Mouse (Mus musculus) c-Kit-positive CD71-positive TER-119-positive erythroid progenitor cells, embryonic 14.5 days (primary cell): ENCODE measurements around the gene Palm.

Experiments used
- DNase-seq: peaks from one replicate; pipeline ENCODE4 v3.0.0-alpha.2; 2013; ENCODE audit warnings: low spot score

Palm gene

GRCm38 (mm10) chr10:79855558-79856184 is 62.3 kb downstream of the Palm start:
- peak; percentile 40 for DNase-seq

- no peak for DNase-seq
Measured at GRCm38 (mm10) chr10:79856280-79856679, 62.9 kb downstream of the Palm start.

DNA sequence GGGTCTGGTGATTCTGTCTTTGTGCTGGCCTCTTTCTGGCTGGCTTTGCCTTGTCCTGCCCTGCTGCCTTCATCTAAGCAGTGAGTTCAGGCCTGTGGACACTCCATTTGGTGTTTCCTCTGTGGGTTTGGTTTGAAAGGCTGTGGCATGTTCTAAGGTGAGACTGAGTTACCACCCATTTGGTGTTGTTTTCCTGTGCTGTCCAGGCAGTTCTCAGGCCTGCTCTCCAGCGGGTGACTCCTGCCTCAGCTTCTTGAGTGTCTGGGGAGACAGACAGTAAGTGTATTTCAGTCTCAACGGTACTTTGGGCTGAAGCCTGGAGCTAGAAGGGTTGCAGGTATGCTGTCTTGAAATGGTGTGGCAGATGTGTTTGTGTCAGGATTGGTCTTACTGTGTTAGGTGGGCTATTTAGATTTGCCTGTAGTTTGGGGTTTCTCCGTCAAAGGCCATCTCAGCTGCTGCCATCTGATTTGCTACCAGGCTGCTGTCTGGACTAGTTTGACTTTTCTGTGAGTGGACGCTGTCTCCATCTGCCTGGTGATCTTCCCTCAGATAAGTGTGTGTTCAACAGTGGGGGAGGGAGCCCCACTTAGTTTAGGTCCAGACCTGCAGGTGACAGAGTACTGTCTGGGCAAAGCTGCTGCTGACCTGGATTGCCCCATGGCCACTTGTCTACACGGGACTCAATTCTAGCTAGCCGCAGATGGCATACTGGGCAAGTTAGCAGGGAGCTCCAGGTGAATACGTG is 63.5 kb downstream of the Palm start:
- no peak for DNase-seq

GRCm38 (mm10) chr10:79857452-79857811 is 64.1 kb downstream of the Palm start:
- DNase-seq = no peak

GRCm38 (mm10) chr10:79857894-79858293 is 64.5 kb downstream of the Palm start:
- DNase-seq = no peak

DNA sequence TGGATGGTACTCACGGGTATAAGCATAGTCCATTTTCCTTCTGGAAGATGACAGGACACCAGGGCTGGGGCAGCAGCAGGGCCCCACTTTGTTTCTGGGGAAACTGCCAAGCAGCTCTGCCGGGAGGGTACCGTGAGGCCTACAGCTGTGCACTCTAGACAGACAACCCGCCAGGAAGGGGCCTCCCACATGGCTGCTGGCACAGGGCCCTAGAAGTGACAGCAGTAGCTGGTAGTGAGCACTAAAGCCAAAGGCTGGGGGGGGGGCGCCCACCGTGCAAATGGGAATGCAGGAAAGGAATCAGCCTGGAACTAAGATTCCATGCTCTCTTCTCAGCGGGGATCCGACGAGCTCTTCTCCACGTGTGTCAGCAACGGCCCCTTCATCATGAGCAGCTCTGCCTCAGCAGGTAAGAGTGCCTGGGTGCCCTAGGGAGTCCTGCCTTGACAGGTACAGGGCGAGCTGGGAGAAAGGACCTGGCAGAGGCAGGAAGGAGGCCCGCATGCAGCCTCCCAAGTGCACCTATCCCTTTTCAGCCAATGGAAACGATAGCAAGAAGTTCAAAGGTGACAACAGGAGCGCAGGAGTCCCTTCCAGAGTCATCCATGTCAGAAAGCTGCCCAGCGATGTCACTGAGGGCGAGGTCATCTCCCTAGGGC is 65.2 kb downstream of the Palm start:
- no peak for DNase-seq

DNA sequence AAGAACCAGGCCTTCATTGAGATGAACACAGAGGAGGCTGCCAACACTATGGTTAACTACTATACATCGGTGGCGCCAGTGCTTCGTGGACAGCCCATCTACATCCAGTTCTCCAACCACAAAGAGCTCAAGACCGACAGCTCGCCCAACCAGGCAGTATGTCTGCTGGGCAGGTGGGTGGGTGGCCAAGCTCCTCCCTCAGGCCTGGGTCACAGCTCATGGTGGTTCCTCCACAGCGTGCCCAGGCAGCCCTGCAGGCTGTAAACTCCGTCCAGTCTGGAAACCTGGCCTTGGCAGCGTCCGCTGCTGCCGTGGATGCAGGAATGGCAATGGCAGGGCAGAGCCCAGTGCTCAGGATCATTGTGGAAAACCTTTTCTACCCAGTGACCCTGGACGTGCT is 65.7 kb downstream of the Palm start:
- no peak for DNase-seq

- no peak for DNase-seq
Measured at GRCm38 (mm10) chr10:79860079-79860911, 66.9 kb downstream of the Palm start.

- no peak for DNase-seq
Measured at GRCm38 (mm10) chr10:79861230-79862048, 68.1 kb downstream of the Palm start.

- DNase-seq = no peak
Measured at GRCm38 (mm10) chr10:79862049-79862788, 68.8 kb downstream of the Palm start.

DNA sequence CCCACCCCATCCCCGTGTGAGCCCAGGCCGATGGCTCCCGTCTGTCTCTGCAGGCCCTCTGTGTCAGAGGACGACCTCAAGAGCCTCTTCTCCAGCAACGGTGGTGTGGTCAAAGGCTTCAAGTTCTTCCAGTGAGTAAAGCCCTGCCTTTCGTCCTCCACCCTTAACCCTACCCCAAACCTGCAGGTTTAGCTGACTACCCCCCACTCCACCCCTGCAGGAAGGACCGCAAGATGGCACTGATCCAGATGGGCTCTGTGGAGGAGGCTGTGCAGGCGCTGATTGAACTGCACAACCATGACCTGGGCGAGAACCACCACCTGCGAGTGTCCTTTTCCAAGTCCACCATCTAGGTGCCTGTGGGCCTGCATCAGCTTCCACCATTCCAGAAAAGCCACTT is 69.6 kb downstream of the Palm start:
- no peak for DNase-seq

GRCm38 (mm10) chr10:79864351-79865188 is 71.2 kb downstream of the Palm start:
- no peak for DNase-seq

DNA sequence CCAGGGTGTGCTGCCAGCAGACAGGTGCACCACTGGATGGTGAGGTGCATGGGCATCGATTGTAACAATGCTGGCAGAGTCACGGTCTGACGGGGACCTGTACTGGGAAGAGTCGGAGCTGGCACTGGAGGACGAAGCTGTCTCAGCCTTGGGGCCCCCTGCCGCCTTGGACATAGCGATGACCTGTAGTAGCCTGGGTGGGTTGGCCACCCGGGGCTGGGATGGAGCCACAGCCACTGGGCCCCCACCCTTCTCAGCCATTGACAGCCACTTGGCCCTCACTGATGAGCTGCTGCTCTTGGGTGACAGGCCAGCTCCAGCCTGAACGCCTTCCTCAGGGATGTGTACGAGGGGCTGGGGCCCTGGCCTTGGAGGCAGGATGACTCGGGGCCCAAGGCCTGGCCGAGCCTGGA is 71.8 kb downstream of the Palm start:
- DNase-seq = no peak

GRCm38 (mm10) chr10:79865801-79866295 is 72.5 kb downstream of the Palm start:
- no peak for DNase-seq

GRCm38 (mm10) chr10:79866601-79867000 is 73.2 kb downstream of the Palm start:
- DNase-seq = no peak
